Mouse (Mus musculus): Measurements from ENCODE around the gene Kif15. TPM values are rescaled to one million over a fixed set of nuclear protein-coding genes. Genes with fewer than 3 reads are reported as not detected.

Kif15 gene
- total RNA-seq, 1 experiment from 2014 or later = 12.2 TPM

Other genes with a start within 250 kb of the Kif15 start
- not detected in 2 replicates for gene Topaz1, start 203.7 kb upstream of the Kif15 start, total RNA-seq (2021)
- 16.7 and 17.7 TPM in 2 replicates for gene Tcaim, start 145.5 kb upstream of the Kif15 start, total RNA-seq (2021)
- not detected in 2 replicates for gene Gm35549, start 107.0 kb upstream of the Kif15 start, total RNA-seq (2021)
- 100 and 106 TPM in 2 replicates for gene Zfp445, start 85.0 kb upstream of the Kif15 start, total RNA-seq (2021)
- gene Zkscan7, start 65.4 kb upstream of the Kif15 start, total RNA-seq (2021) = 9.3 and 11.5 TPM in 2 replicates
- 4.1 and 5.7 TPM in 2 replicates for gene Zfp105, start 28.0 kb upstream of the Kif15 start, total RNA-seq (2021)
- gene 1110059G10Rik, start within 50 bp of the Kif15 start, total RNA-seq (2021) = 21.9 and 22.4 TPM in 2 replicates
- 14.8 and 19.3 TPM in 2 replicates for gene Tmem42, start 70.3 kb downstream of the Kif15 start, total RNA-seq (2021)
- 0.70 and 0.86 TPM in 2 replicates for gene Tgm4, start 83.7 kb downstream of the Kif15 start, total RNA-seq (2021)
- gene Zdhhc3, start 162.2 kb downstream of the Kif15 start, total RNA-seq (2021) = 59.7 and 62.8 TPM in 2 replicates
- gene Exosc7, start 162.2 kb downstream of the Kif15 start, total RNA-seq (2021) = 40.9 and 44.2 TPM in 2 replicates
- 41.7 and 44.4 TPM in 2 replicates for gene Clec3b, start 199.9 kb downstream of the Kif15 start, total RNA-seq (2021)